Mouse (Mus musculus) CH12.LX (cell line): ENCODE results near the gene Scfd1. TPM values are rescaled to one million over a fixed set of nuclear protein-coding genes. Genes with fewer than 3 reads are reported as not detected.

Source experiments
- DNase-seq: peaks from one replicate; pipeline ENCODE4 v3.0.0-alpha.2; 2013; ENCODE audit errors: extremely low read depth
- H3K27ac ChIP-seq: 2 replicates; pipeline ENCODE4 v1.5.1; 2012; ENCODE audit warnings: low read depth, mild to moderate bottlenecking, control low read depth, moderate library complexity; ENCODE audit not compliant: insufficient read depth
- H3K27me3 ChIP-seq: replicated peaks from 2 replicates; pipeline ENCODE3; 2012; ENCODE audit warnings: inconsistent platforms
- H3K36me3 ChIP-seq, 2 experiments: replicated peaks in 1 of 2; 2 replicates each; pipeline versions ENCODE3 to v1.6.1; 2012; ENCODE audit warnings: inconsistent platforms in 1 of 2, low read length in 1 of 2, mild to moderate bottlenecking in 1 of 2, mixed read lengths in 1 of 2, moderate library complexity in 1 of 2; ENCODE audit not compliant: control insufficient read depth in 1 of 2, insufficient read depth in 1 of 2
- H3K4me1 ChIP-seq, 2 experiments: 2 replicates each; pipeline ENCODE4 v1.6.1; 2012; ENCODE audit warnings: inconsistent platforms in 1 of 2, moderate library complexity in 1 of 2; ENCODE audit not compliant: insufficient read depth in 2 of 2, control insufficient read depth in 1 of 2
- H3K4me2 ChIP-seq: 2 replicates; pipeline ENCODE4 v1.6.1; 2012; ENCODE audit warnings: low read depth, mild to moderate bottlenecking, control low read depth; ENCODE audit not compliant: poor library complexity, insufficient read depth, severe bottlenecking
- H3K4me3 ChIP-seq, 3 experiments: fragments of 150-350 bp in 1 of 3; sonication (generic) in 1 of 3; replicated peaks in 1 of 3; 2 replicates each; pipeline versions ENCODE3 to v1.5.1; 2011 to 2012; ENCODE audit warnings: low read depth in 2 of 3, low read length in 2 of 3, mild to moderate bottlenecking in 2 of 3, moderate library complexity in 2 of 3, control low read depth in 1 of 3, improper control_type of control experiment in 1 of 3, inconsistent platforms in 1 of 3, mixed read lengths in 1 of 3; ENCODE audit not compliant: poor library complexity in 1 of 3
- H3K79me2 ChIP-seq: replicated peaks from 2 replicates; pipeline ENCODE4 v1.6.1; 2012; ENCODE audit warnings: mild to moderate bottlenecking, moderate library complexity; ENCODE audit not compliant: control insufficient read depth, poor library complexity, insufficient read depth, severe bottlenecking; ENCODE audit errors: extremely low read depth
- H3K9ac ChIP-seq: 2 replicates; pipeline ENCODE4 v1.6.1; 2012; ENCODE audit warnings: low read depth, mild to moderate bottlenecking, control low read depth, moderate library complexity; ENCODE audit not compliant: insufficient read depth
- H3K9me3 ChIP-seq: replicated peaks from 2 replicates; pipeline ENCODE3; 2012; ENCODE audit warnings: low read length, inconsistent platforms, mixed read lengths
- BHLHE40 ChIP-seq: IDR thresholded peaks from 2 replicates; pipeline ENCODE4 v1.6.1; 2011; ENCODE audit warnings: mild to moderate bottlenecking, low read depth, low read length, improper control_type of control experiment
- CHD1 ChIP-seq: IDR thresholded peaks from 2 replicates; pipeline ENCODE4 v1.6.1; 2012; ENCODE audit warnings: low read depth, low read length, improper control_type of control experiment, inconsistent platforms
- CHD2 ChIP-seq: IDR thresholded peaks from 2 replicates; pipeline ENCODE4 v1.6.1; 2011; ENCODE audit warnings: low read length, improper control_type of control experiment
- CTCF ChIP-seq, 2 experiments: IDR thresholded peaks in 1 of 2; conservative IDR thresholded peaks in 1 of 2; 2 replicates each; pipeline ENCODE4 v1.5.1; 2011 to 2012; ENCODE audit warnings: low read depth in 2 of 2, low read length in 2 of 2, improper control_type of control experiment in 1 of 2, inconsistent platforms in 1 of 2, mild to moderate bottlenecking in 1 of 2, moderate library complexity in 1 of 2
- EP300 ChIP-seq: IDR thresholded peaks from 2 replicates; pipeline ENCODE4 v1.6.1; 2011; ENCODE audit warnings: low read length, improper control_type of control experiment
- ETS1 ChIP-seq: conservative IDR thresholded peaks from 2 replicates; pipeline ENCODE4 v1.6.1; 2012; ENCODE audit warnings: low read depth, mild to moderate bottlenecking, inconsistent platforms, low read length, improper control_type of control experiment, moderate library complexity
- IRF4 ChIP-seq: IDR thresholded peaks from 2 replicates; pipeline ENCODE4 v1.6.1; 2014; ENCODE audit warnings: low read depth, mild to moderate bottlenecking, inconsistent platforms, low read length, improper control_type of control experiment
- MAFK ChIP-seq: IDR thresholded peaks from 2 replicates; pipeline ENCODE4 v1.6.1; 2011; ENCODE audit warnings: low read length, improper control_type of control experiment; ENCODE audit not compliant: insufficient replicate concordance
- MAX ChIP-seq: IDR thresholded peaks from 2 replicates; pipeline ENCODE4 v1.6.1; 2011; ENCODE audit warnings: low read length, improper control_type of control experiment
- MEF2A ChIP-seq: IDR thresholded peaks from 2 replicates; pipeline ENCODE4 v1.6.1; 2014; ENCODE audit warnings: low read depth, mild to moderate bottlenecking, inconsistent platforms, low read length, improper control_type of control experiment, borderline replicate concordance
- MYC ChIP-seq: IDR thresholded peaks from 2 replicates; pipeline ENCODE4 v1.6.1; 2011; ENCODE audit warnings: low read depth, mild to moderate bottlenecking, improper control_type of control experiment, low read length
- NELFE ChIP-seq: IDR thresholded peaks from 2 replicates; pipeline ENCODE4 v1.6.1; 2011; ENCODE audit warnings: low read depth, low read length, improper control_type of control experiment
- PAX5 ChIP-seq: IDR thresholded peaks from 2 replicates; pipeline ENCODE4 v1.6.1; 2012; ENCODE audit warnings: low read length, inconsistent platforms, mixed read lengths
- RAD21 ChIP-seq: IDR thresholded peaks from 2 replicates; pipeline ENCODE4 v1.6.1; 2011; ENCODE audit warnings: low read depth, mild to moderate bottlenecking, low read length, improper control_type of control experiment, moderate library complexity
- RCOR1 ChIP-seq: conservative IDR thresholded peaks from 2 replicates; pipeline ENCODE4 v1.6.1; 2012; ENCODE audit warnings: low read depth, mild to moderate bottlenecking, inconsistent platforms, low read length, improper control_type of control experiment
- SMC3 ChIP-seq: IDR thresholded peaks from 2 replicates; pipeline ENCODE4 v1.6.1; 2011; ENCODE audit warnings: low read depth, low read length, improper control_type of control experiment
- TCF12 ChIP-seq: IDR thresholded peaks from 2 replicates; pipeline ENCODE4 v1.6.1; 2014; ENCODE audit warnings: low read depth, mild to moderate bottlenecking, inconsistent platforms, low read length, improper control_type of control experiment
- ZMIZ1 ChIP-seq: IDR thresholded peaks from 2 replicates; pipeline ENCODE4 v1.6.1; 2012; ENCODE audit warnings: low read depth, mild to moderate bottlenecking, inconsistent platforms, low read length, improper control_type of control experiment
- dilution Hi-C: fragments of 300-500 bp; cut with MboI; formaldehyde crosslinking; loops from 2 replicates; pipeline ENCODE4 v1.14.3; 2020; ENCODE audit warnings: low sequenced_read_pairs; ENCODE audit not compliant: extremely low pct_unique_long_range_greater_than_20kb, extremely low pct_ligation_motif_present
- in situ Hi-C: fragments of 300-500 bp; cut with MboI; formaldehyde crosslinking; loops from 3 replicates; pipeline ENCODE4 v1.14.3; 2019; ENCODE audit warnings: low sequenced_read_pairs, low pct_ligation_motif_present, low pct_unique_long_range_greater_than_20kb, mixed read lengths
- polyA plus RNA-seq: library from polyadenylated mRNA; unstranded; fragments of >175 nt; gene quantifications from 2 replicates; pipeline ENCODE4 v1.2.1, GENCODE M21; 2012; ENCODE audit warnings: low read depth; ENCODE audit not compliant: insufficient read length
- total RNA-seq, 2 experiments: library from RNA; depleted of rRNA; stranded (reverse); fragments of 300-350 nt in 1 of 2; fragments of >200 nt in 1 of 2; gene quantifications; 2 replicates each; pipeline ENCODE4 v1.2.3; 2012 to 2014

Gene Scfd1
- total and polyA plus RNA-seq, 3 experiments, result 39.3 to 91.7 (median 48.0) TPM

GRCm38 (mm10) chr12:51492040-51492439 lies 114.7 kb downstream of the Scfd1 start:
- Histone ChIP-seq H3K79me2 (no peaks in the 10 kb centered on the region), H3K36me3 (no peaks in the 10 kb centered on the region), H3K4me3 (no peak overlapping the region), H3K27me3 (no peaks in the 10 kb centered on the region), H3K4me2 (no peak overlapping the region; the same call in 1 of the 2 replicates), H3K4me1 (peaks cover 4 to 5% of the 10 kb centered on the region in 2 experiments; a peak in 2 of 4 replicates), H3K27ac (no peak overlapping the region), H3K9me3 (no peaks in the 10 kb centered on the region), H3K9ac (no peak overlapping the region)
- in situ Hi-C loops, result no loop called here
- dilution Hi-C loops, result no loop called here
- no peak for DNase-seq
- TF ChIP-seq CHD1 (no peak), NELFE (no peak)

GRCm38 (mm10) chr12:51493476-51493875 lies 116.2 kb downstream of the Scfd1 start:
- Histone ChIP-seq H3K27ac (no peak overlapping the region), H3K4me1 (peaks cover 4 to 5% of the 10 kb centered on the region in 2 experiments; a peak in 2 of 4 replicates), H3K79me2 (no peaks in the 10 kb centered on the region), H3K27me3 (no peaks in the 10 kb centered on the region), H3K4me2 (no peak overlapping the region), H3K4me3 (no peak overlapping the region), H3K9me3 (no peaks in the 10 kb centered on the region), H3K36me3 (no peaks in the 10 kb centered on the region), H3K9ac (no peak overlapping the region)
- dilution Hi-C loops (no loop called here), in situ Hi-C loops (no loop called here)
- TF ChIP-seq ZMIZ1, result no peak
- TF ChIP-seq TCF12, result no peak
- TF ChIP-seq RCOR1, result no peak
- DNase-seq, result no peak

GRCm38 (mm10) chr12:51494641-51495040 lies 117.3 kb downstream of the Scfd1 start:
- no peak overlapping the region for H3K27ac ChIP-seq
- no peak for TF ChIP-seq PAX5
- no peak for TF ChIP-seq BHLHE40
- TF ChIP-seq MAX, result no peak
- TF ChIP-seq MEF2A, result no peak
- TF ChIP-seq EP300, result no peak
- no peak for TF ChIP-seq MYC
- TF ChIP-seq IRF4, result no peak
- no peak for TF ChIP-seq CTCF (conservative IDR thresholded peaks at IDR 0.05 in 1 of 2, IDR thresholded peaks at IDR 0.05 in 1 of 2; ENCODE audit: low read depth in 2 of 2, low read length in 2 of 2)
- TF ChIP-seq ETS1, result no peak
- TF ChIP-seq CHD2, result no peak
- TF ChIP-seq MAFK, result no peak
- no peak for TF ChIP-seq SMC3
- no peak for TF ChIP-seq RAD21
- no peak for TF ChIP-seq NELFE
- in situ Hi-C loops, result no loop called here
- H3K9me3 ChIP-seq, result no peaks in the 10 kb centered on the region
- no peak overlapping the region for H3K9ac ChIP-seq
- no peaks in the 10 kb centered on the region for H3K36me3 ChIP-seq
- H3K79me2 ChIP-seq, result no peaks in the 10 kb centered on the region
- H3K4me1 ChIP-seq, result peaks cover 4 to 5% of the 10 kb centered on the region in 2 experiments; a peak in 2 of 4 replicates
- DNase-seq, result no peak
- no peak overlapping the region for H3K4me3 ChIP-seq
- no peak overlapping the region for H3K4me2 ChIP-seq
- H3K27me3 ChIP-seq, result no peaks in the 10 kb centered on the region
- dilution Hi-C loops, result no loop called here

Other genes with a start within 250 kb of the Scfd1 start
- gene G2e3, start 29.4 kb upstream of the Scfd1 start, total RNA-seq (2012; rRNA removed), result 12.6 and 15.2 TPM in 2 replicates
- 32.5 and 33.3 TPM in 2 replicates for gene G2e3, start 29.4 kb upstream of the Scfd1 start, total RNA-seq (2014; rRNA removed)
- gene G2e3, start 29.4 kb upstream of the Scfd1 start, polyA plus RNA-seq, result 11.0 and 13.7 TPM in 2 replicates
- gene Coch, start 215.8 kb downstream of the Scfd1 start, total RNA-seq (2012; rRNA removed), result not detected in 2 replicates
- not detected in 2 replicates for gene Coch, start 215.8 kb downstream of the Scfd1 start, total RNA-seq (2014; rRNA removed)
- not detected in 2 replicates for gene Coch, start 215.8 kb downstream of the Scfd1 start, polyA plus RNA-seq